Mouse (Mus musculus) thymus, postnatal 25 days (tissue): ENCODE results near the gene Gm44790.
A peak's percentile ranks its signal among the peaks of the same experiment; 100 is the strongest.
"Not testable (repeated sequence)": the region's sequence is repeated elsewhere in the genome, so short reads cannot be mapped to it uniquely, and the experiment has no call there.

Source experiments
- DNase-seq: peaks from one replicate; pipeline ENCODE4 v3.0.0; 2022

Gene Gm44790

GRCm38 (mm10) chr6:86475462-86476167 is 49.2 kb downstream of the Gm44790 start:
- no peak for DNase-seq

DNA sequence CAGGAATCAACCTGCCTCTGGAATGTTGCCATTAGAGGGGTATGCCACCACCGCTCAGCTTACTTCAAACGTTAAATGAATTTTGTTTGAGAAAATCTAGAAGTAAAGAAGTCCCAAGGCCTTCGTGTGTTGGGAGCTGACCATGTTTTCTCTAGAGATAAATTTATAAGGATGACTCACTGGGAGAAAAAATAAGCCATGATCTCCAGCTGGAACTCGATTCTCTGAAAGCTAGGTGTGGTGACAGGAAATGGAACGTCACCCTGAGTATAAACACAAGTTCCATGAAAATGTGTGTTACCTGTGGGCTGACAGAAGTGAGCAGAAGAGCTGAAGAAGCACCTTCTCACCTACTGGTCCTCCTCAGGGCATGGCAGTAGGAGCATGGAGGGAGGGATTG is 50.5 kb downstream of the Gm44790 start:
- DNase-seq: no peak

DNA sequence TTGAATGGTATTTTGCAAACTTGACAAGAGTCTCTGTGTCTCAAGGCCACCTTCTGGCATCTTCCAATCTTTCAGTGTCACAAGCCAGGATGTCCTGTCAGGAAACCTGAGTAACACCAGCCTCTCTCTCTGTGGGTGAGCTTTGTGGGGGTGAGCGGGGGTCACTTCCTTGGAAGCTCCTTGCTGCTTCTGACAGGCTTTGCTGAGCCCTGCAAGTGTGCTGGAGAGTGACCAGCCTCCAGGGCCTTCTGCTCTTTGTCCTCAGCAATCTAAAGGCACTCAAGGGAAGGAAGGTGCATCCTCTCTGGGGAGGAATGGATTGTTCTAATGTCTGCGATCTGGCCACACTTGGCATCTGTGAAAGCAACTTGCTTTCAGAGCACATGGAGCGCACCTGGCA is 52.9 kb downstream of the Gm44790 start:
- no peak for DNase-seq

DNA sequence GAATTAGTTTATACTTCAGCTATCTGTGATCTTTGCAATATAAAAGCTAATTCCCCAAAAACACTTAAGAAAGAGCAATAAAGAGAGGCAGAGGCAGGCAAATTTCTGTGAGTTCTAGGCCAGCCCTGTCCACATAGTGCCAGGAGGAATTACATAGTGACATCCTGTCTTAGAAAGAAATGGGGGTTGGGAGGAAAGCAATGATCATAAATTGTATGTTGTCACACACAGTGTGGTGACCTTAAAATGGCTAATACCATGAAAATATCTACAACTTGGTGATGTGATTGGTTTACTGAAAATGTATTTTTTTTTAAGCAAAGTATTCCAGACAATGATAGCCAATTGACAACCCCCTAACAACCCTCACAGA is 53.3 kb downstream of the Gm44790 start:
- no peak for DNase-seq

GRCm38 (mm10) chr6:86480189-86480831 is 53.9 kb downstream of the Gm44790 start:
- DNase-seq: no peak

GRCm38 (mm10) chr6:86481871-86482270 is 55.4 kb downstream of the Gm44790 start:
- no peak for DNase-seq

GRCm38 (mm10) chr6:86485943-86486640 is 59.6 kb downstream of the Gm44790 start:
- no peak for DNase-seq

- peak; percentile 87 for DNase-seq
These were observed 61.1 kb downstream of the Gm44790 start for GRCm38 (mm10) chr6:86487358-86488148.

DNA sequence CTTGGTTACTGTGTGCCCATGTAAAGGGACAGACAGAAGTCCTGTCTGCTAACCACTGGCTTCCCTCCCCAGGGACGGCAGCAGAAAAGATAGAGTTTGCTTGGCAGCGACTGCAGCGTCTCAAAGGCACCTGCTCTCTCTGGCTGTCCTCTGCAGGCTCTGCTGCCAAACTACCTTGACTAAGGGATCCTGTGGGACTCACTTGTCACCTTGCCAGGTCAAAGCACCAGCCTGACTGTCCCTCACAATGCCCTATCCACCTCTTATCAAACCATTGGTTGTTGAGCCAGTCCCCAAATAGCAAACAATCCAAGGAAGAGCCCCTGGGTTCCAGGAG is 61.7 kb downstream of the Gm44790 start:
- DNase-seq: no peak

DNA sequence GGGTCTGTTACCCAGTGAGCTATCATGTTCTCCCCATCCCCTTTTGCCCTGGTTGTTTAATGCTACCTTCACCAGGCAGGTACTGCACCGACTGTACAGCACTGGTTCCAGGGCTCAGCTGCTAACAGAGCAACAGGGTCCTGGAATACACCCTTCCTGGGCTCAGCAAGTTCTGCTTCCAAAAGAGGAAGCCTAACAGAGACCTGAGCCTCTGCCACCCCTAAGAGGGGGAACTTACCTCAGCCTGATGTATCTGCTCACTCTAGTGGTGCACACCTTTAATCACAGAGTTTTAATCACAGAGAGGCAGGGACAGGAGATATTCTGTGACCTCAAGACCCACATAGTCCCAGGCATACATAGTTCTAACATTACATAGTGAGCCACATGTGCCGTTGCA is 63.5 kb downstream of the Gm44790 start:
- DNase-seq: no peak

- not testable (repeated sequence) for DNase-seq
These were observed 64.0 kb downstream of the Gm44790 start for GRCm38 (mm10) chr6:86490413-86490812.

DNA sequence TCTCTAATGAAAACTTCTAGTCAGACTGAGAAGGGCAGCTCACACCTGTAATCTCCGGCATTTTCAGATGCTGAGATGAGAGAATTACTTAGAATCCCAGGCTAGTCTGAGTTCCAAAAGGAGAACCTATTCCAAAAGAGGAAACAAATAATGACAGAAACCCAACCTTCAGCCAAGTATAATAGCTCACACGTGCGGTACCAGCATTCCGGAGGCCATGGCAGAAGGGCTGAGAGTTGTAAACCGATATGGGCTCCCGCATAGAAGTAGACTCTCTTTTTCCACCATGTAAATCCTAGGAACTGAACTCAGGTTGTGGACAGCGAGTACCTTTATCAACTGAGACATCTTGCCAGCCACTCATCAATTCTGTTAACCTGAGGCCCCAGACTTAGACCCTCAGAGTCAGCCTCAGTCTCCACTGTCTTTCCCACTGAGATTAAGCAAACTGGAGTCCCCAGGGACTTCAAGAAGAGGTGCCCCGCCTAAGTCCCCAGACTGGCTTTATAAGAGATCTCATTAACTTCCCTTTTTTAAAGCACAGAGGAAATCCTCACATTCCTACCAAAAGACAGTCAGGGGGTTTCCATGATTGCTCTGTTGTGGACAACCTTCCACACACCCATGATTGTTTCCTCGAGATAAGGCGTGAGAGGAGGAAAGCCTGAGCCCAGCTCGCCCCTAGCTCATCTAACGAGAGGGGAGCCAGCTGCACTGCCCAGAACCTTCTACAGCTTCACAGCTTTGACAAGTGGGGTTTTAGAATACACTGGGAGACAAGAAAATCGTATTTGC is 67.2 kb downstream of the Gm44790 start:
- no peak for DNase-seq

DNA sequence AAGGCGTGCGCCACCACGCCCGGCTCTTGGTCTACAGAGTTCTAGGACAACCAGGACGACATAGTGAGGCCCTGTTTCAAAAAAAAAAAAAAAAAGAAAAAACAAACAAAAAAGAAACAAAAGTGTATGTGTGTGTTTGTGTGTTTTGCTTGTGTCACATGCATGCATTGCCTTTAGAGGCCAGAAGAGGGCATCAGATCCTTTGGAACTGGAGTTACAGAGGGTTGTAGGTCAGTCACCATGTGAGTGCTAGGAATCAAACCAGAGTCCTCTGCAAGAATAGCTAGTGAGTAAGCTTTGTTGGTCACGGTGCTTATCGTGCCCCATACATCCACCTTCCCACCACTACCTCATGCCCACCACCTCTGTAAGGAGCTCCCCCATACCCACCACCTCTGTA is 68.3 kb downstream of the Gm44790 start:
- DNase-seq: no peak
